Mouse (Mus musculus) neural tube, embryonic 15.5 days (tissue): ENCODE data around the gene Heyl. TPM values are rescaled to one million over a fixed set of nuclear protein-coding genes. Genes with fewer than 3 reads are reported as not detected.
A peak's percentile ranks its signal among the peaks of the same experiment; 100 is the strongest.
"Not testable (repeated sequence)": the region's sequence is repeated elsewhere in the genome, so short reads cannot be mapped to it uniquely, and the experiment has no call there.

Source experiments
- ATAC-seq: fragments of 200-750 bp; cut with Nextera tagmentation; 2 replicates; pipeline ENCODE4 v1.8.0; 2017; ENCODE audit warnings: mild to moderate bottlenecking, moderate TSS enrichment, moderate library complexity; ENCODE audit not compliant: low FRiP score
- H3K27ac ChIP-seq: fragments of 300-500 bp; sonication (generic); replicated peaks from 2 replicates; pipeline ENCODE4 v1.5.1; 2015; ENCODE audit warnings: mild to moderate bottlenecking, inconsistent platforms
- H3K27me3 ChIP-seq: fragments of 300-500 bp; sonication (generic); replicated peaks from 2 replicates; pipeline ENCODE4 v1.6.1; 2015; ENCODE audit warnings: inconsistent platforms
- H3K36me3 ChIP-seq: fragments of 300-500 bp; sonication (generic); 2 replicates; pipeline ENCODE4 v1.6.1; 2015; ENCODE audit warnings: inconsistent platforms
- H3K4me1 ChIP-seq: fragments of 300-500 bp; sonication (generic); 2 replicates; pipeline ENCODE4 v1.6.1; 2015; ENCODE audit warnings: inconsistent platforms
- H3K4me2 ChIP-seq: fragments of 300-500 bp; sonication (generic); 2 replicates; pipeline ENCODE4 v1.6.1; 2015; ENCODE audit warnings: inconsistent platforms, mild to moderate bottlenecking, moderate library complexity
- H3K4me3 ChIP-seq: fragments of 300-500 bp; sonication (generic); replicated peaks from 2 replicates; pipeline ENCODE4 v1.5.1; 2015; ENCODE audit warnings: mild to moderate bottlenecking, inconsistent platforms
- H3K9ac ChIP-seq: fragments of 300-500 bp; sonication (generic); replicated peaks from 2 replicates; pipeline ENCODE4 v1.6.1; 2015; ENCODE audit warnings: mild to moderate bottlenecking, inconsistent platforms
- H3K9me3 ChIP-seq: fragments of 300-500 bp; sonication (generic); replicated peaks from 2 replicates; pipeline ENCODE4 v1.6.1; 2016; ENCODE audit warnings: inconsistent platforms
- WGBS: fragments of 180-500 bp; shearing (Covaris S2); methylation state at CpG from one replicate; pipeline ENCODE4 v1.1.7; 2015; ENCODE audit warnings: mixed read lengths; 5-methylcytosine and 5-hydroxymethylcytosine counted together
- polyA plus RNA-seq: library from polyadenylated mRNA; unstranded; fragments of >200 nt; fragmentation: Nextera tagmentation; extraction: Ambion mirVana; gene quantifications from 2 replicates; pipeline ENCODE4 v1.2.1, GENCODE M21; 2015

Gene Heyl
- polyA plus RNA-seq, 1 experiment from 2014 or later, result 5.6 TPM

GRCm38 (mm10) chr4:123260071-123260746 lies 26.9 kb downstream of the Heyl start:
- H3K36me3 ChIP-seq, result no peaks in the 10 kb centered on the region
- no peak overlapping the region for H3K4me2 ChIP-seq
- no peaks in the 10 kb centered on the region; the same call in 1 of the 2 replicates for H3K27me3 ChIP-seq
- 29% methylated on average over 8 of the region's 8 CpGs for WGBS
- no peak overlapping the region for H3K27ac ChIP-seq
- H3K9me3 ChIP-seq, result no peaks in the 10 kb centered on the region
- H3K4me3 ChIP-seq, result no peak overlapping the region
- H3K4me1 ChIP-seq, result 0 out of 2 replicates have a peak, but pooled peaks cover 2% of the 10 kb centered on the region
- H3K9ac ChIP-seq, result no peak overlapping the region
- ATAC-seq, result no peak

- WGBS, result 75% methylated on average over 5 of the region's 5 CpGs
- Histone ChIP-seq H3K4me1 (0 out of 2 replicates have a peak, but pooled peaks cover 2% of the 10 kb centered on the region), H3K27ac (no peak within 1 kb of the TSS)
These were observed 28.5 kb downstream of the Heyl start, which contains the start of gene Pabpc4 for GRCm38 (mm10) chr4:123261721-123262401. Gene Pabpc4 (plus strand): TSS chr4:123262351.

GRCm38 (mm10) chr4:123271063-123271462 lies 37.7 kb downstream of the Heyl start:
- no peak overlapping the region for H3K4me3 ChIP-seq
- no peak for ATAC-seq
- H3K9ac ChIP-seq, result no peak overlapping the region
- no peaks in the 10 kb centered on the region for H3K27me3 ChIP-seq
- no peaks in the 10 kb centered on the region for H3K9me3 ChIP-seq
- H3K4me2 ChIP-seq, result no peak overlapping the region
- no peak overlapping the region for H3K27ac ChIP-seq
- no peaks in the 10 kb centered on the region for H3K36me3 ChIP-seq
- WGBS, result 92% methylated on average over 3 of the region's 3 CpGs
- no peaks in the 10 kb centered on the region for H3K4me1 ChIP-seq

More at GRCm38 (mm10) chr4:123261721-123262401, 28.5 kb downstream of the Heyl start, which contains the start of gene Pabpc4:
- Histone ChIP-seq H3K4me3 (no peak within 1 kb of the TSS), H3K9ac (no peak within 1 kb of the TSS), H3K4me2 (no peak within 1 kb of the TSS), H3K27me3 (no peaks in the 10 kb centered on the region; the same call in 1 of the 2 replicates), H3K36me3 (no peaks in the 10 kb centered on the region), H3K9me3 (no peaks in the 10 kb centered on the region)
- ATAC-seq, result no peak

GRCm38 (mm10) chr4:123280117-123280516 lies 46.8 kb downstream of the Heyl start:
- WGBS, result 75% methylated on average over 3 of the region's 3 CpGs
- H3K9ac ChIP-seq, result no peak overlapping the region
- H3K27me3 ChIP-seq, result no peaks in the 10 kb centered on the region
- no peaks in the 10 kb centered on the region for H3K9me3 ChIP-seq
- no peak overlapping the region for H3K4me2 ChIP-seq
- no peak overlapping the region for H3K4me3 ChIP-seq
- peaks cover 15% of the 10 kb centered on the region for H3K4me1 ChIP-seq
- no peak for ATAC-seq
- no peak overlapping the region for H3K27ac ChIP-seq
- H3K36me3 ChIP-seq, result no peaks in the 10 kb centered on the region

DNA sequence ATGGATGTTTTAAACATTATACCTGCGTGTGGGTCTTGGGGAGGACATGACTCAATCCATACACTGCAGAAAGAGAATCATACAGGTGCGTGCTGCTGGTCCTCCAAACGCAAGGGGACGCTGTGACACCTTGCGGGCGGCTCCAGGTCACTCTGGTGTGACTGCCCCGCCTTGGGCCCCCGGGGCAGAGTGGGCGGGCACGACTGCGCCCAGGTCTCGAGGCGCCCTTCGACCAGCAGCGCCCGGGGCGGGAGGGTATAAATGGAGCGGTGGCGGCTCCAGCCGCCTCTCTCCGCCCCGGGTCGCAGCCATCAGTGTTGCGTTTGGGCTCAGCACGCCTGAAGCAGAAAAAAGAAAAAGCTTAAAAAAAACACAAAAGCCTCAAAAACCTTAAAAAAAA lies 49.1 kb downstream of the Heyl start:
- ATAC-seq, result peak; percentile 93
- H3K27ac ChIP-seq, result peak overlapping the region; percentile 72

GRCm38 (mm10) chr4:123282915-123283674 lies 49.7 kb downstream of the Heyl start:
- Histone ChIP-seq H3K9ac (peak overlapping the region; percentile 53), H3K27ac (peak overlapping the region; percentile 72; the same call in 1 of the 2 replicates), H3K4me3 (peak overlapping the region; percentile 66), H3K4me1 (peaks cover 26% of the 10 kb centered on the region), H3K4me2 (peak overlapping the region; percentile 91), H3K36me3 (peaks cover 12% of the 10 kb centered on the region)
- WGBS, result under 1% methylated on average over 27 of the region's 55 CpGs
- ATAC-seq, result peak; percentile 73
- H3K9me3 ChIP-seq, H3K27me3 ChIP-seq: not testable (repeated sequence)

More for the DNA sequence above, 49.1 kb downstream of the Heyl start:
- WGBS, result under 1% methylated on average over 25 of the region's 25 CpGs
- H3K9me3 ChIP-seq, result no peaks in the 10 kb centered on the region
- peak overlapping the region; percentile 53 for H3K9ac ChIP-seq
- H3K4me3 ChIP-seq, result peak overlapping the region; percentile 66
- H3K27me3 ChIP-seq, result no peaks in the 10 kb centered on the region
- H3K36me3 ChIP-seq, result peaks cover 8% of the 10 kb centered on the region
- H3K4me2 ChIP-seq, result peak overlapping the region; percentile 91
- H3K4me1 ChIP-seq, result peaks cover 26% of the 10 kb centered on the region

DNA sequence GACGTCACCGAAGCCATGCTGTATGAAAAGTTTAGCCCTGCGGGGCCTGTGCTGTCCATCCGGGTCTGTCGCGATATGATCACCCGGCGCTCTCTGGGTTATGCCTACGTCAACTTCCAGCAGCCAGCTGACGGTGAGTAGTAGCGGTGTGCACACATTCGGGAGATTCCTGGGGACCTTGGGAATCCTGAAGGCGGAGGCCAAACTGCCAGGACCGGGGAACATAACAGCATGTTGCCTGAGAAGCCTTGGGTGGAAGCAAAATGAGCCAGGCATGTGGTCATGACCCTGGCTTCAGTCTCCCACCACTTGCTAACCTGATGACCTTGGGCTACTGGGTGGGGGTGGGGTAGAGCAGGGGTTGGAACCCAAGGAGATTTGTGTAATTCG lies 50.3 kb downstream of the Heyl start:
- not testable (repeated sequence) for H3K27ac ChIP-seq, H3K27me3 ChIP-seq, H3K9me3 ChIP-seq
- Histone ChIP-seq H3K4me1 (peaks cover 26% of the 10 kb centered on the region), H3K9ac (peak overlapping the region; percentile 62), H3K36me3 (peaks cover 18% of the 10 kb centered on the region), H3K4me2 (peak overlapping the region; percentile 91), H3K4me3 (peak overlapping the region; percentile 66)
- WGBS, result under 1% methylated on average over 13 of the region's 15 CpGs
- peak; percentile 35; the same call in 1 of the 2 replicates for ATAC-seq

- ATAC-seq, result no peak
These were observed 51.6 kb downstream of the Heyl start for GRCm38 (mm10) chr4:123284731-123285624.

DNA sequence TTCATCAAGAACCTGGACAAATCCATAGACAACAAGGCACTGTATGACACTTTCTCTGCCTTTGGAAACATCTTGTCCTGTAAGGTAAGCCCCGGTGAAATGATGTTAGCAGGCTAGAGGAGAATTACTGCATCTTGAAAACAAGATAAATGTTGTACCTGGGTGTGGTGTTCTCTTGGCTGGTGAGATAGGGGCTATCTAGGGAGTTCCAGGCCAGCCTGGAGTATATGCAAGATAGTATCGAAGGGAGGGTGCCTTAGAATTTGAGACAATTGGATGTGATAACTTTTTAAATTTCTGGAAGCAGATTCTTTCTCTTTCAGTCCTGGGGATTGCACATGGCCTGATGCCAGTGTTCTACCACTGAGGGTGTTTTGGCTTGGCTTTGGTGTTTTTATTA lies 53.4 kb downstream of the Heyl start:
- no peak for ATAC-seq
- WGBS, result 94% methylated on average over 2 of the region's 2 CpGs
- no peak overlapping the region for H3K4me3 ChIP-seq
- no peak overlapping the region for H3K9ac ChIP-seq
- no peak overlapping the region for H3K4me2 ChIP-seq
- H3K4me1 ChIP-seq, result peaks cover 26% of the 10 kb centered on the region
- no peak overlapping the region for H3K27ac ChIP-seq
- peaks cover 46% of the 10 kb centered on the region for H3K36me3 ChIP-seq
- H3K27me3 ChIP-seq, result no peaks in the 10 kb centered on the region
- no peaks in the 10 kb centered on the region for H3K9me3 ChIP-seq

More at GRCm38 (mm10) chr4:123284731-123285624, 51.6 kb downstream of the Heyl start:
- Histone ChIP-seq H3K9ac (peak overlapping the region; percentile 62), H3K27me3 (no peaks in the 10 kb centered on the region), H3K27ac (no peak overlapping the region), H3K4me2 (peak overlapping the region; percentile 91), H3K4me1 (peaks cover 26% of the 10 kb centered on the region), H3K9me3 (no peaks in the 10 kb centered on the region), H3K4me3 (peak overlapping the region; percentile 66), H3K36me3 (peaks cover 31% of the 10 kb centered on the region)
- 81% methylated on average over 6 of the region's 6 CpGs for WGBS

- Histone ChIP-seq H3K36me3 (peaks cover 68% of the 10 kb centered on the region), H3K27me3 (no peaks in the 10 kb centered on the region), H3K9me3 (no peaks in the 10 kb centered on the region), H3K9ac (no peak overlapping the region), H3K4me3 (no peak overlapping the region), H3K27ac (no peak overlapping the region), H3K4me2 (no peak overlapping the region), H3K4me1 (peaks cover 22% of the 10 kb centered on the region)
- WGBS, result 88% methylated on average over 12 of the region's 12 CpGs
- ATAC-seq, result no peak
These were observed 55.7 kb downstream of the Heyl start for GRCm38 (mm10) chr4:123289038-123289437.

- 90% methylated on average over 3 of the region's 3 CpGs for WGBS
- peaks cover 89% of the 10 kb centered on the region for H3K36me3 ChIP-seq
These were observed 59.0 kb downstream of the Heyl start for GRCm38 (mm10) chr4:123292390-123292789.

More at GRCm38 (mm10) chr4:123292390-123292789, 59.0 kb downstream of the Heyl start:
- no peak for ATAC-seq
- H3K4me3 ChIP-seq, result no peak overlapping the region
- no peaks in the 10 kb centered on the region for H3K4me1 ChIP-seq
- no peak overlapping the region for H3K4me2 ChIP-seq
- H3K27me3 ChIP-seq, result no peaks in the 10 kb centered on the region
- H3K9me3 ChIP-seq, result no peaks in the 10 kb centered on the region
- H3K27ac ChIP-seq, result no peak overlapping the region
- H3K9ac ChIP-seq, result no peak overlapping the region
